Mouse (Mus musculus): ENCODE data around the gene Zfp92. TPM values are rescaled to one million over a fixed set of nuclear protein-coding genes. Genes with fewer than 3 reads are reported as not detected.

Gene Zfp92
- polyA plus RNA-seq, 1 experiment from 2014 or later, result not detected

DNA sequence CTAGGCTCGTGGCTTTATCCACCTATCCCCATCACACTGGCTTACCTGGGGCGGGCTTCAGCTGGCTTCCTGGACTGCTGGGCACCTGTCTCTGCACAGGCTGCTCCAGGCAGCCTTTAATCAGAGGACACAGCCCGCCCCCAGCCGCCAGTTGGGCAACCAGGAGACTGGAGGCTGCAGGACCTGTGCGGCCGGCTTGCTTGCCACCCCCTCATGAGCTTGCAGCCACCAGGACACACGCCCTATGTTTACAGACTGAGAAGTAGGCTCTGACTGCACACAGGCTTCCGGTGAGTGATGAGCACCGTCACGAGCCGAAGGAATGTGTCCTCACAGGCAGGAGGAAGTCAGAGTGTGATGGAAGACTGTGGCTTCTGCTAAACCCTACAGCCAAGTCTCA, 24.4 kb downstream of the Zfp92 start, which contains the start of gene Trex2:
Gene Trex2, minus strand, starts transcription at position 93 of the 400 bp plus-strand sequence.
- Histone ChIP-seq H3K36me3 (no peaks in the 10 kb centered on the region), H3K4me1 (replicated peaks) (no peaks in the 10 kb centered on the region), H3K4me2 (no peak within 1 kb of the TSS), H3K27ac (no peak within 1 kb of the TSS), H3K9me3 (replicated peaks) (no peaks in the 10 kb centered on the region), H3K4me3 (no peak within 1 kb of the TSS), H3K9ac (no peak within 1 kb of the TSS), H3K27me3 (no peaks in the 10 kb centered on the region)
- ATAC-seq (replicated peaks; ENCODE audit: insufficient number of reproducible peaks, insufficient read depth, low FRiP score, low read depth), result no peak
- WGBS, result 74% methylated on average over 11 of the region's 11 CpGs

DNA sequence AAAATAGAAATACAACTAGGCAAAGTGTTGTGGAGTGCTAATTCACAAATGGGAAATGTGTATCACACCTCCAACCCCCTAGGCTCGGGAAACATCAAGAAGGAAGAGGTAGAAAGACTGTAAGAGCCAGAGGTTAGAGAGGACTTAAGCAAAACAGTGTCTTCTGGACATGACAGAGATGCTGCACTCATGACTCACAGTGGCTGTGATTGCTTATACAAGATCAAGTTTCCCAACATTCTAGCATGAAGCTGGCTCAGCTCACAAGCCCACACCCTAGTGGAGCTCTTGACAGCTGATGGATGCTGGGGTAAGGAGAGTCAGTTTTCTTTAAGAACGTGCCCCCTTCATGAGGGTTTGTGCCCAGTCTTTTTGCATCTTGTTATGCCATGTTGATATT, 30.5 kb downstream of the Zfp92 start:
- Histone ChIP-seq H3K27ac (no peak overlapping the region), H3K9me3 (replicated peaks) (no peaks in the 10 kb centered on the region), H3K27me3 (no peaks in the 10 kb centered on the region), H3K36me3 (no peaks in the 10 kb centered on the region), H3K4me2 (no peak overlapping the region), H3K4me1 (replicated peaks) (no peaks in the 10 kb centered on the region), H3K4me3 (no peak overlapping the region), H3K9ac (no peak overlapping the region)
- 54% methylated on average over 2 of the region's 2 CpGs for WGBS
- no peak for ATAC-seq (replicated peaks; ENCODE audit: insufficient number of reproducible peaks, insufficient read depth, low FRiP score, low read depth)

DNA sequence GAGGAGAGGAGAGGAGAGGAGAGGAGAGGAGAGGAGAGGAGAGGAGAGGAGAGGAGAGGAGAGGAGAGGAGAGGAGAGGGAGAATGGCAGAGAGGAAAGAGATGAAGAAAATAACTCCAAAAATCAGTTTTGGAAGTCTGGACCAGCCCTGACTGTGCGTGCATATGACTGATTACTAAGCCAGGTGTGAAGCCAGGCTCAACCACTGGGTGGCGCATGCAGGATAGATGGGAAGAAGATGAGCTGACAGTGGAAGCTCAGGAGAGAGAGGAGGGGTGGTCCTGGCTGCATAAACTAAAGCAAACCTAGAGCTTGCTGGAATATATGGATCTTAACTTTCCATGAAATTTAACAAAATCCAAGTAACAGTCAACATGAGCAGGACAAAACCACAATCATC, 41.1 kb downstream of the Zfp92 start:
- Histone ChIP-seq H3K9ac (no peak overlapping the region), H3K36me3 (no peaks in the 10 kb centered on the region), H3K4me3 (no peak overlapping the region), H3K4me2 (no peak overlapping the region), H3K27ac (no peak overlapping the region), H3K4me1 (replicated peaks) (0 out of 2 replicates have a peak, but pooled peaks cover 2% of the 10 kb centered on the region), H3K27me3 (no peaks in the 10 kb centered on the region), H3K9me3 (replicated peaks) (no peaks in the 10 kb centered on the region)
- WGBS, result 15% methylated on average over 2 of the region's 2 CpGs
- no peak for ATAC-seq (replicated peaks; ENCODE audit: insufficient number of reproducible peaks, insufficient read depth, low FRiP score, low read depth)

DNA sequence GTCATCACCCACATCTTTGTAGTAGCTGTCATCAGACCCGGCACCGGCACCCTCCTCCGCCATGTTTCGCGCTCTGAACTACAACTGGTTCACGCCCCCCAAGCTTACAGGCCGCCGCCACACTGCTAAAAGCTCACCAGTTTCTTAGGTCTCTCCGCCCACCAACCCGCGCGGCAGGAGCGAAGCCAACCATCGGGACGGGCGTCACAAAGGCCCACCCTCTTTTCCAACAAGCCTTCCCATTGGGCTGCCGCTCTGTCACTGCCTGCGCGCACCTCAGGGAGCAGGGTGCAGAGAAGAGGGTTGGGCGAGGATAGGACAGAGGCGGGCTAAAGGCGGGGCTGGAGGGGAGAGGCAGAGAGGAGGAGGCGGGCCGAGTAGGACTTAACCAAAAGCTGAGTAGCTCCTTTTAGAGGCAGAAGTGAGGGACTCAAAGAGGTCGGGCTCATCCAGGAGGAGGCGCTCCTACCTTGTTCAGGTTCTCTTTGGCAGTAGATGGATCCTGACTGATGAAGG, 48.0 kb downstream of the Zfp92 start, which contains the start of gene Haus7:
Gene Haus7, minus strand, starts transcription at position 168 of the 516 bp plus-strand sequence.
- no peaks in the 10 kb centered on the region for H3K27me3 ChIP-seq
- no peaks in the 10 kb centered on the region for H3K9me3 ChIP-seq (replicated peaks)
- no peaks in the 10 kb centered on the region for H3K36me3 ChIP-seq
- peak within 1 kb of the TSS; percentile 64 for H3K4me2 ChIP-seq
- ATAC-seq (replicated peaks; ENCODE audit: insufficient number of reproducible peaks, insufficient read depth, low FRiP score, low read depth), result peak; percentile 100
- WGBS, result 14% methylated on average over 26 of the region's 26 CpGs
- H3K27ac ChIP-seq, result 0 out of 2 replicates have a peak within 1 kb of the TSS, but pooled peaks have one; percentile 26
- peak within 1 kb of the TSS; percentile 63 for H3K4me3 ChIP-seq
- H3K9ac ChIP-seq, result peak within 1 kb of the TSS; percentile 59
- peaks cover 5% of the 10 kb centered on the region; the same call in 1 of the 2 replicates for H3K4me1 ChIP-seq (replicated peaks)

DNA sequence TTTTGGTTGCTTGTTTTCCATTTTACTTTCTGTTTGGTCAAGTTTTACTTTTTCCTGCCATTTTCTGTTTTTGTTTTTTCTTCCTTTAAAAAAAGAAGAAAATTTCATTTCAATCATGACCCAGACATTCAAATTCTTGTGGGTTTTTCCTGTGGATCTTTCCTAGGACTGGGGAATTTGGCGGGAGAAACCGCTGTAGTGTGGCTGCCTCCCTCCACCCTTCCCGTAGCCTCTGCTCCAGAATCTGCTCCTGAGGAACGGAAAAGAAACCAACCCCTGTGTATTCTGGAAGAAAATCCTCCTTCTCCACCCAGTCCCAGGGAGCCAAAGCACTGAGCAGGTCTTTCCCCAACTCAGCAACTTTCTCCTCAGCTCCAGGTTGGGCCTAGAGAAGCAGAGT, 49.9 kb downstream of the Zfp92 start:
- 67% methylated on average over 4 of the region's 4 CpGs for WGBS
- no peaks in the 10 kb centered on the region for H3K9me3 ChIP-seq (replicated peaks)
- no peak overlapping the region for H3K27ac ChIP-seq
- H3K27me3 ChIP-seq, result no peaks in the 10 kb centered on the region
- ATAC-seq (replicated peaks; ENCODE audit: insufficient number of reproducible peaks, insufficient read depth, low FRiP score, low read depth), result no peak
- no peak overlapping the region for H3K9ac ChIP-seq
- peaks cover 5% of the 10 kb centered on the region; the same call in 1 of the 2 replicates for H3K4me1 ChIP-seq (replicated peaks)
- no peak overlapping the region for H3K4me3 ChIP-seq
- no peak overlapping the region for H3K4me2 ChIP-seq
- H3K36me3 ChIP-seq, result no peaks in the 10 kb centered on the region

DNA sequence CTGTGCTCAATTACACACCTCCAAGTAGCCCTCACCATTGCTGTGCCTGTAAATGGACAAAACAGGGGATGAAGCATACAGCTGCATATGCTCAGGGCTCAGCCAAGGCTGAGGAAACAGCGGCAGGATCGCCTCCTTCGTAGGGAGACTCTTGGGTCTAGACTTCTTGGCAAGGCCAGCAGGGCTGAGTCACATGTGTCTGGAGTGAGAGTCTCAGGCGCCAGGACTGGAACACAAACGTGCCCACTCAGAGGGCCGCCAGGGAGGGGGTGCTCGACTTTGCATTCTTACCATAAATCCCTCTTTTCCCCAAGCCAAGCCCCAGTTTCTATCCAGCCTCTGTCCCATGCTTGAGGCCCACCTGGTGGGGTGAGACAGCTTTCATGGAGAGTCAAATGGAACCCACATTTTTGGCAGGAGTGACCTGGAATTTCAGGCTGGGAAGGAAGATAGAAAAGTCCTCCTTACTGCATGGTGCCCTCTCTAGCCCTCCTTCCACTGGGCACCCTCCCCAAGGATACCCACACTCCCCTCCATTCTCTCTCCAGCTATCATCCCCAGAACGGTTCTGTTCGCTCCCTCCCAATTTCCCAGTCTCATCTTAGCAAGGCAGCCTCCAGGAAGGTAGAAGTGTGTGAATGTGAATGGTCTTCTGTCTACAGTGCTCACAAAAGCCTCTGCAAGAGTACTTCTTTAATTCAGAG, 54.7 kb downstream of the Zfp92 start:
- no peaks in the 10 kb centered on the region for H3K9me3 ChIP-seq (replicated peaks)
- H3K27me3 ChIP-seq, result no peaks in the 10 kb centered on the region; the same call in 1 of the 2 replicates
- H3K9ac ChIP-seq, result no peak overlapping the region
- no peak overlapping the region for H3K4me2 ChIP-seq
- 44% methylated on average over 9 of the region's 9 CpGs for WGBS
- peak overlapping the region; percentile 63 for H3K27ac ChIP-seq
- H3K4me1 ChIP-seq (replicated peaks), result no peaks in the 10 kb centered on the region
- no peaks in the 10 kb centered on the region for H3K36me3 ChIP-seq
- peak; percentile 78 for ATAC-seq (replicated peaks; ENCODE audit: insufficient number of reproducible peaks, insufficient read depth, low FRiP score, low read depth)
- no peak overlapping the region for H3K4me3 ChIP-seq

DNA sequence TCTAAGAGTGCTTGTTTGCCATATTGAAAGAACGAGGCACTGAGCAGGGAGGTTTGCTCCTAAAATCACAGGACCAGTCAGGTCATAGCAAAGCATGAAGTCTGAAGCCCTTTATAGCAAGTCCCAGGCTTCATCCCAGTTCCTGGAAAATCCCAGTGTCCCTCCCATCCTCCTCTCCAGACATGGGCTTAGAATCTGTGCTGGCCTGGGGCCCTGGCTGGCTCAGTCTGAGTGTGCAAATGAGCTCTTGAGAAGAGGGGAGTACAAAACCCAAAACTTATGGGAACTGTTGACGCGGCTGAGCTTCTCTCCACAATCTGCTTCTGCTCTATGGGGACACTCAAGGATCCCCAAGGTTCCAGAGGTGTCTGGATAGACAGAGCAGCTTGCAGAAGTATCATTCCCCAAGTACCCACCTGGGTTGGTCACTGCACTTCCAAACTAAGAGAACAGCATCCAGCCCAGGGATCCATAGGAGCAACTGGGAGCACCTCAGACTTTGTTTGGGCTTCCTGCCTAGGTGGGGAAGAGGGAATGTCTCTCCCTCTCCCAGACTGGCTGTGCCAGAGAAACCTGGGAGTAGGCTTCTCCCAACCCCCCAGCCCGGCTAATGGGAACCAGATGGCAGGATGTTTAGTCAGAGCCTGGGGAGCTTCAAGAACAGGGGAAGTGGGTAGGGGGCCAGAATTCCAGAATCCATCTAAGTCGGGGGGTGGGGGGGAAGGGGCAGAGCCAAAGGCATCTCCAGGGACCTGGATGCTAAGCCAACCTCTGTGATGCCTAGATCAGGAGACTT, 56.7 kb downstream of the Zfp92 start:
- H3K36me3 ChIP-seq, result no peaks in the 10 kb centered on the region
- H3K27ac ChIP-seq, result peak overlapping the region; percentile 63
- no peak overlapping the region for H3K4me3 ChIP-seq
- H3K4me2 ChIP-seq, result no peak overlapping the region
- no peaks in the 10 kb centered on the region for H3K9me3 ChIP-seq (replicated peaks)
- no peaks in the 10 kb centered on the region for H3K4me1 ChIP-seq (replicated peaks)
- no peaks in the 10 kb centered on the region; the same call in 1 of the 2 replicates for H3K27me3 ChIP-seq
- ATAC-seq (replicated peaks; ENCODE audit: insufficient number of reproducible peaks, insufficient read depth, low FRiP score, low read depth), result no peak
- WGBS, result 49% methylated on average over 5 of the region's 5 CpGs
- H3K9ac ChIP-seq, result no peak overlapping the region

DNA sequence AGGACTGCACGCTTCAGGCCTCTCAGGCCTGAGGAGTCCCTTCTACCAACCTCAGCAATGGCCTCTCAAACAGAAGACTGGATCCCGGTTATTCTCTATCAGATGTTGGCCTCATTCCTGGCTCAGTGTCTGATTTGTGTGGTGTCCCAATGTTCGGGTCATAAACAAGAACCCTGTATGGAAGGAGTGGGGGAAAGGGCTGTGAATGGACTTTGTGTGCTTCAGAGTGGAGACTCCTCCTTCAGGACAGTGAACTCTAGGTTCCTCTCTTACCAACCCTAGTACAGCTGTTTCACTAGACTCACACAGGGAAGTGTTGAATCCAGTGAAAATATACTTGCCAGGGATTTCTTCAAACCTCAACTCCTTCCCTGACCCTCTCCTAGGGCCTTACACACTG, 57.4 kb downstream of the Zfp92 start:
- Histone ChIP-seq H3K4me1 (replicated peaks) (no peaks in the 10 kb centered on the region), H3K9me3 (replicated peaks) (no peaks in the 10 kb centered on the region), H3K4me3 (no peak overlapping the region), H3K36me3 (no peaks in the 10 kb centered on the region), H3K4me2 (no peak overlapping the region), H3K27ac (peak overlapping the region; percentile 63), H3K9ac (no peak overlapping the region), H3K27me3 (no peaks in the 10 kb centered on the region; the same call in 1 of the 2 replicates)
- ATAC-seq (replicated peaks; ENCODE audit: insufficient number of reproducible peaks, insufficient read depth, low FRiP score, low read depth), result no peak
- WGBS, result 67% methylated on average over 3 of the region's 3 CpGs

DNA sequence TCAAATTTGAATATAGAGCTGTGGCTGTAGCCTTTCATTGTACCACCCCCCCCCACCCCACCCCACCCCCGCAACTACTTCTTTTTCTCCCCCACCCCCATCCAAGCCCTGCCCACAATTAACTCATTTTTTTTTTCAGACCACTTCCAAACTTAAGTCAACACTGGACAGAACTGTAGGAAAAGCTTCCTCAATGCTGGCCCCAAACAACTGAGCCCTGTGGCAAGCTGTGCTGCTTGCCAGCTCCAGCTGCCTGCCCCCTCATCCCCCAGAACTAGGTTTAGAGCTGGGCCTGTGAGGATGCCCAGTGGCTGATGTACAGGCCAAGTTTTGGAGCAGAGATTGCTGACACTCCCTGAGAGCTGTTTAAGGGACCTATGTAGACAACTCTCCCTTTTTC, 57.9 kb downstream of the Zfp92 start:
- Histone ChIP-seq H3K9me3 (replicated peaks) (no peaks in the 10 kb centered on the region), H3K27me3 (no peaks in the 10 kb centered on the region; the same call in 1 of the 2 replicates), H3K36me3 (no peaks in the 10 kb centered on the region), H3K27ac (peak overlapping the region; percentile 37; the same call in 1 of the 2 replicates), H3K4me2 (no peak overlapping the region), H3K4me3 (no peak overlapping the region), H3K4me1 (replicated peaks) (no peaks in the 10 kb centered on the region), H3K9ac (no peak overlapping the region)
- WGBS, result 50% methylated on average over 1 of the region's 1 CpGs
- no peak for ATAC-seq (replicated peaks; ENCODE audit: insufficient number of reproducible peaks, insufficient read depth, low FRiP score, low read depth)

DNA sequence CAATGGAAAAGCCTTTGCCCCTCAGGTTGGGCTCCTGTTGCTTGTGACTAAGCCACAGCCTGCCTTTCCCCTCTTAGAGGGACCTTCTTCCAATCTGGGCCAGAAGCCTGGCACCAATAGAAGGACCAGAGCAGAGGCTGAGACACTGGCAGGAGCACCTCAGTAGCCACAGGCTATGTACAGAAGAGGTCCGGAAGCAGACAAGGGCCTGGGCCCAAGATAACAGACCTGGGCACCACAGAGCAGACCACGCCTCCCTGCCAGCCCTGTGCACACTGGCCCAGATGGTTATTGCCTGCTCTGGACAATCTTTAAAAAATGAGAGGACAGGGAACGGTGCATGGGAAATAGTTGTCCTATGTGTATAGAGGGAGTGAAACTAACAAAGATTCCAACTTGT, 60.9 kb downstream of the Zfp92 start:
- H3K36me3 ChIP-seq, result no peaks in the 10 kb centered on the region
- no peak overlapping the region for H3K9ac ChIP-seq
- no peaks in the 10 kb centered on the region for H3K9me3 ChIP-seq (replicated peaks)
- H3K27me3 ChIP-seq, result no peaks in the 10 kb centered on the region; the same call in 1 of the 2 replicates
- no peak overlapping the region for H3K4me3 ChIP-seq
- no peak overlapping the region for H3K27ac ChIP-seq
- WGBS, result 80% methylated on average over 3 of the region's 3 CpGs
- peaks cover 5% of the 10 kb centered on the region for H3K4me1 ChIP-seq (replicated peaks)
- H3K4me2 ChIP-seq, result no peak overlapping the region
- no peak for ATAC-seq (replicated peaks; ENCODE audit: insufficient number of reproducible peaks, insufficient read depth, low FRiP score, low read depth)
